Mouse (Mus musculus): Measurements from ENCODE around the gene Ocrl. TPM values are rescaled to one million over a fixed set of nuclear protein-coding genes. Genes with fewer than 3 reads are reported as not detected.

Ocrl gene
- 10 to 100 TPM; 46.3 to 59.6 TPM for total RNA-seq (2021)

GRCm38 (mm10) chrX:47912306-47912792 is at the start of gene Ocrl:
Gene Ocrl, plus strand, starts transcription at chrX:47912387.
- intact Hi-C loops (cut with DNase I): no loop called here
- peak; percentile 62 to 75 for DNase-seq (ENCODE audit: low spot score in 2 of 2)

GRCm38 (mm10) chrX:47880052-47880451 is 32.1 kb upstream of the Ocrl start:
- no peak for DNase-seq (ENCODE audit: low spot score in 2 of 2)
- intact Hi-C loops (cut with DNase I): no loop called here

- DNase-seq (ENCODE audit: low spot score in 2 of 2): no peak
- intact Hi-C loops (cut with DNase I): no loop called here
These were observed 29.4 kb upstream of the Ocrl start for GRCm38 (mm10) chrX:47882813-47883212.

- DNase-seq (ENCODE audit: low spot score in 2 of 2): no peak
- intact Hi-C loops (cut with DNase I): no loop called here
These were observed 24.8 kb upstream of the Ocrl start for GRCm38 (mm10) chrX:47887401-47887800.

- DNase-seq (ENCODE audit: low spot score in 2 of 2): no peak
- intact Hi-C loops (cut with DNase I): no loop called here
These were observed 20.8 kb upstream of the Ocrl start for GRCm38 (mm10) chrX:47891243-47891906.

GRCm38 (mm10) chrX:47891907-47892430 is 20.2 kb upstream of the Ocrl start:
- intact Hi-C loops (cut with DNase I): no loop called here
- DNase-seq (ENCODE audit: low spot score in 2 of 2): peak; percentile 13 to 23

GRCm38 (mm10) chrX:47892431-47893024 is 19.7 kb upstream of the Ocrl start, which contains the start of gene Smarca1:
Gene Smarca1, minus strand, starts transcription at chrX:47892974.
- DNase-seq (ENCODE audit: low spot score in 2 of 2): no peak
- intact Hi-C loops (cut with DNase I): no loop called here

- DNase-seq (ENCODE audit: low spot score in 2 of 2): no peak
These were observed 836 bp downstream of the Ocrl start for GRCm38 (mm10) chrX:47912904-47913542.

GRCm38 (mm10) chrX:47913543-47913938 is 1.4 kb downstream of the Ocrl start:
- no peak for DNase-seq (ENCODE audit: low spot score in 2 of 2)
- intact Hi-C loops (cut with DNase I): no loop called here

More at GRCm38 (mm10) chrX:47912904-47913542, 836 bp downstream of the Ocrl start:
- intact Hi-C loops (cut with DNase I): no loop called here

- DNase-seq (ENCODE audit: low spot score in 2 of 2): no peak
- intact Hi-C loops (cut with DNase I): no loop called here
These were observed 4.6 kb downstream of the Ocrl start for GRCm38 (mm10) chrX:47916831-47917230.

- intact Hi-C loops (cut with DNase I): no loop called here
- no peak for DNase-seq (ENCODE audit: low spot score in 2 of 2)
These were observed 8.4 kb downstream of the Ocrl start for GRCm38 (mm10) chrX:47920541-47920940.

GRCm38 (mm10) chrX:47927981-47928380 is 15.8 kb downstream of the Ocrl start:
- intact Hi-C loops (cut with DNase I): no loop called here
- DNase-seq (ENCODE audit: low spot score in 2 of 2): no peak

- no peak for DNase-seq (ENCODE audit: low spot score in 2 of 2)
- intact Hi-C loops (cut with DNase I): no loop called here
These were observed 18.3 kb downstream of the Ocrl start for GRCm38 (mm10) chrX:47930449-47930848.

- no peak for DNase-seq (ENCODE audit: low spot score in 2 of 2)
- intact Hi-C loops (cut with DNase I): no loop called here
These were observed 22.2 kb downstream of the Ocrl start for GRCm38 (mm10) chrX:47934352-47934751.

- intact Hi-C loops (cut with DNase I): no loop called here
- no peak for DNase-seq (ENCODE audit: low spot score in 2 of 2)
These were observed 24.7 kb downstream of the Ocrl start for GRCm38 (mm10) chrX:47936885-47937284.

GRCm38 (mm10) chrX:47937740-47938139 is 25.6 kb downstream of the Ocrl start:
- intact Hi-C loops (cut with DNase I): no loop called here
- DNase-seq (ENCODE audit: low spot score in 2 of 2): peak in 1 of 2 experiments; percentile 13

GRCm38 (mm10) chrX:47949729-47950128 is 37.5 kb downstream of the Ocrl start:
- no peak for DNase-seq (ENCODE audit: low spot score in 2 of 2)
- intact Hi-C loops (cut with DNase I): no loop called here

GRCm38 (mm10) chrX:47962579-47962978 is 50.4 kb downstream of the Ocrl start:
- DNase-seq (ENCODE audit: low spot score in 2 of 2): no peak
- intact Hi-C loops (cut with DNase I): no loop called here

- DNase-seq (ENCODE audit: low spot score in 2 of 2): peak; percentile 45 to 70
- intact Hi-C loops (cut with DNase I): no loop called here
These were observed 58.2 kb downstream of the Ocrl start for GRCm38 (mm10) chrX:47970371-47970770.

GRCm38 (mm10) chrX:47970864-47971263 is 58.7 kb downstream of the Ocrl start:
- intact Hi-C loops (cut with DNase I): no loop called here
- DNase-seq (ENCODE audit: low spot score in 2 of 2): no peak

Measured in left cerebral cortex, postnatal 36 days (tissue).